ENCODE assay signal across 8 mouse cellular contexts in the genomic region with DNA sequence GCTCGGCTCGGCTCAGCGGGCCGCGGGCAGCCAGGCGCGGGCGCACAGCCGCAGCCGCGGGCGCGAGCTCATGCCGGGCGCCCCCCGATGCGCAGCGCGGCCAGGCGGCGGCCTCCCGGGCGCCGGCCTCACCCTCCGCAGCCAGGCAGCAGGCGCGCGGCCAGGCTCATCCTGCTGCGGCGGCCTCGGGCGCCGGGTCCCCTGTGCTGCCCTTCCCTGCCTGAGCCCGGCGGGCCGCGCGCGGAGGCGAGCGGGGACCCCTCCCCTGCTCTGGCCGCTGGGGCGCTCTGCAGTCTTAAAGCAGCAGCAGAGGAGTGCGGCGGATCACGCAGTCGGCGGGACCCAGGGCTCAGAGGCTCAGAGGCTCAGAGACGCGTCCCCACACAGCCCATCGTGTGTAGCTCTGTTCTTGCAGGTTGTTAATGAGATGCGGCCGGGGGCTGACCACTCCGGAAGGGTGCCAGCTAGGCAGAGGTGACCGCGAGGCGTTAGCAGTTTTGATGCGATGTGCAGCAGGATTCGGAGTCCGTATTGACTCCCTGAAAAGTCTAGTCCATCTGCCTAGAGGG. TPM values are rescaled to one million over a fixed set of nuclear protein-coding genes. Genes with fewer than 3 reads are reported as not detected.
A peak's percentile ranks its signal among the peaks of the same experiment; 100 is the strongest.
DNase-seq lines count a peak whose midpoint lies in the region; TF ChIP-seq lines count a peak whose summit lies in the region.

A gene (minus strand): TSS at position 240 of the 569 bp plus-strand sequence.

- H3K36me3 ChIP-seq in limb, embryonic 10.5 days = no peaks in the 10 kb centered on the region

- no peaks in the 10 kb centered on the region for H3K9me3 ChIP-seq in limb, embryonic 10.5 days (replicated peaks)

- peak within 1 kb of the TSS; percentile 99 for H3K27ac ChIP-seq in cortical plate, adult 2 months (ENCODE audit: insufficient read depth, low read length)
- H3K27ac ChIP-seq in limb, embryonic 10.5 days = peak within 1 kb of the TSS; percentile 36; the same call in 1 of the 2 replicates

- H3K27me3 ChIP-seq in limb, embryonic 10.5 days (ENCODE audit: low read depth, poor library complexity, severe bottlenecking) = peaks cover 88% of the 10 kb centered on the region

- no peak for TF ChIP-seq CTCF in cortical plate, adult 2 months (IDR thresholded peaks at IDR 0.05; ENCODE audit: extremely low read depth, insufficient read depth, low read length)

- TF ChIP-seq POLR2A in cortical plate, adult 2 months (IDR thresholded peaks at IDR 0.05; ENCODE audit: extremely low read depth, insufficient read depth, low read length) = 0 out of 2 replicates have a peak, but pooled peaks have one; percentile 11

- peak; percentile 11 for DNase-seq in kidney, postnatal 10 days
- DNase-seq in kidney, postnatal 25 days = no peak
- peak; percentile 57 to 69 for DNase-seq in frontal cortex, postnatal 36 days (ENCODE audit: low spot score in 2 of 2)
- peak; percentile 64 for DNase-seq in limb, embryonic 10.5 days (ENCODE audit: low spot score)
- DNase-seq in right cerebral cortex, adult 18-20 months = peak; percentile 41
- no peak for DNase-seq in spleen, postnatal 36 days (ENCODE audit: low spot score in 2 of 2)
- no peak for DNase-seq in urinary bladder, postnatal 4 days (ENCODE audit: low spot score in 2 of 2)

- peaks cover 3% of the 10 kb centered on the region; the same call in 1 of the 2 replicates for H3K4me1 ChIP-seq in cortical plate, adult 2 months (ENCODE audit: control insufficient read depth, insufficient read depth, low read length)
- H3K4me1 ChIP-seq in limb, embryonic 10.5 days = peaks cover 14% of the 10 kb centered on the region

- 6% methylated on average over 59 of the region's 60 CpGs for WGBS in limb, embryonic 10.5 days

- peak within 1 kb of the TSS; percentile 65 for H3K4me3 ChIP-seq in cortical plate, adult 2 months (ENCODE audit: insufficient read depth, low read length)
- peak within 1 kb of the TSS; percentile 62 for H3K4me3 ChIP-seq in limb, embryonic 10.5 days

RNA-seq across cellular contexts. Expression of the gene that starts here (rescaled TPM):
- polyA plus RNA-seq in cortical plate, adult 2 months (2012; rRNA removed) = 20.4 and 21.8 TPM in 2 replicates
- polyA plus RNA-seq in limb, embryonic 10.5 days (2016; fragmentation: Nextera tagmentation; extraction: Ambion mirVana) = not detected in 2 replicates

Comparison
In these comparisons a context has a peak if more than half of its experiments do, and no peak if none do; other contexts are left out.
1. RNA of the gene that starts here (polyA plus RNA-seq): 20.4 to 21.8 TPM in cortical plate, adult 2 months; not detected in limb, embryonic 10.5 days; every median in the first group is over 10 times any median in the second.
2. DNase-seq: peak in kidney, postnatal 10 days (single experiment), frontal cortex, postnatal 36 days (2 of 2) and right cerebral cortex, adult 18-20 months (single experiment); none in kidney, postnatal 25 days (0 of 2), spleen, postnatal 36 days (0 of 2) and urinary bladder, postnatal 4 days (0 of 2).
3. Peak in DNase-seq, H3K4me3 ChIP-seq and H3K27ac ChIP-seq in limb, embryonic 10.5 days; RNA of the gene not detected or under 1 TPM.